Mouse (Mus musculus) yolk sac, embryonic 10.5 days (tissue): ENCODE measurements at regions not wholly inside any gene's neighbourhood (a gene's known extent, or its start where the extent isn't known, plus 50 kb on each side); places are given as distances from the start of the nearest gene placed in this dataset.
"Not testable (repeated sequence)": the region's sequence is repeated elsewhere in the genome, so short reads cannot be mapped to it uniquely, and the experiment has no call there.

Experiments
- DNase-seq: peaks from one replicate; pipeline ENCODE4 v3.0.0-alpha.2; 2017; ENCODE audit warnings: low spot score

- DNase-seq = no peak
Measured at GRCm38 (mm10) chr14:120755389-120755788, 155.6 kb upstream of the Ipo5 start.

- no peak for DNase-seq
Measured at GRCm38 (mm10) chr14:120758200-120758830, 152.7 kb upstream of the Ipo5 start.

- DNase-seq = no peak
Measured at GRCm38 (mm10) chr14:120762168-120762567, 148.9 kb upstream of the Ipo5 start.

GRCm38 (mm10) chr14:120762733-120763132 is 148.3 kb upstream of the Ipo5 start:
- DNase-seq = no peak

GRCm38 (mm10) chr14:120763796-120764195 is 147.2 kb upstream of the Ipo5 start:
- DNase-seq = no peak

GRCm38 (mm10) chr14:120764386-120764785 is 146.6 kb upstream of the Ipo5 start:
- no peak for DNase-seq

GRCm38 (mm10) chr14:120766451-120766850 is 144.6 kb upstream of the Ipo5 start:
- DNase-seq = no peak

- DNase-seq = no peak
Measured at GRCm38 (mm10) chr14:120770579-120770978, 140.4 kb upstream of the Ipo5 start.

GRCm38 (mm10) chr14:120773001-120773400 is 138.0 kb upstream of the Ipo5 start:
- DNase-seq = not testable (repeated sequence)

GRCm38 (mm10) chr14:120791828-120792554 is 119.0 kb upstream of the Ipo5 start:
- DNase-seq = no peak

- DNase-seq = no peak
Measured at GRCm38 (mm10) chr14:120797916-120798490, 113.0 kb upstream of the Ipo5 start.

GRCm38 (mm10) chr14:120803191-120803590 is 107.8 kb upstream of the Ipo5 start:
- no peak for DNase-seq

- no peak for DNase-seq
Measured at GRCm38 (mm10) chr14:120803739-120804138, 107.3 kb upstream of the Ipo5 start.

- no peak for DNase-seq
Measured at GRCm38 (mm10) chr14:120804183-120804848, 106.7 kb upstream of the Ipo5 start.

GRCm38 (mm10) chr14:120805137-120805536 is 105.9 kb upstream of the Ipo5 start:
- DNase-seq = no peak

GRCm38 (mm10) chr14:120805816-120806552 is 105.0 kb upstream of the Ipo5 start:
- not testable (repeated sequence) for DNase-seq

GRCm38 (mm10) chr14:120806553-120806893 is 104.5 kb upstream of the Ipo5 start:
- no peak for DNase-seq

- no peak for DNase-seq
Measured at GRCm38 (mm10) chr14:120809321-120809720, 101.7 kb upstream of the Ipo5 start.

- DNase-seq = no peak
Measured at GRCm38 (mm10) chr14:120813938-120814337, 97.1 kb upstream of the Ipo5 start.

GRCm38 (mm10) chr14:120815126-120815525 is 95.9 kb upstream of the Ipo5 start:
- DNase-seq = not testable (repeated sequence)

- no peak for DNase-seq
Measured at GRCm38 (mm10) chr14:120816529-120816928, 94.5 kb upstream of the Ipo5 start.

- DNase-seq = no peak
Measured at GRCm38 (mm10) chr14:120826187-120826586, 84.8 kb upstream of the Ipo5 start.
